Mouse (Mus musculus) forebrain, postnatal 0 days (tissue): ENCODE measurements around the gene Ccdc92b. TPM values are rescaled to one million over a fixed set of nuclear protein-coding genes. Genes with fewer than 3 reads are reported as not detected.

Experiments
- ATAC-seq: fragments of 200-750 bp; cut with Nextera tagmentation; 2 replicates; pipeline ENCODE4 v1.8.0; 2017; ENCODE audit warnings: mild to moderate bottlenecking, moderate library complexity
- DNase-seq: peaks from one replicate; pipeline ENCODE4 v3.0.0-alpha.2; 2015
- H3K27ac ChIP-seq: fragments of 300-500 bp; sonication (generic); 2 replicates; pipeline ENCODE4 v1.5.1; 2014; ENCODE audit warnings: low read depth, mild to moderate bottlenecking, antibody characterized with exemption, low read length, moderate library complexity, mixed read lengths
- H3K27me3 ChIP-seq: fragments of 300-500 bp; sonication (generic); 2 replicates; pipeline ENCODE4 v1.6.1; 2014; ENCODE audit warnings: mild to moderate bottlenecking, low read length, mixed read lengths; ENCODE audit not compliant: insufficient read depth
- H3K36me3 ChIP-seq: fragments of 300-500 bp; sonication (generic); 2 replicates; pipeline ENCODE4 v1.6.1; 2014; ENCODE audit warnings: mild to moderate bottlenecking, moderate library complexity; ENCODE audit not compliant: insufficient read depth
- H3K4me1 ChIP-seq: fragments of 300-500 bp; sonication (generic); 2 replicates; pipeline ENCODE4 v1.6.1; 2014; ENCODE audit warnings: antibody characterized with exemption; ENCODE audit not compliant: insufficient read depth
- H3K4me2 ChIP-seq: fragments of 300-500 bp; sonication (generic); 2 replicates; pipeline ENCODE4 v1.6.1; 2014; ENCODE audit warnings: low read depth, mild to moderate bottlenecking, moderate library complexity
- H3K4me3 ChIP-seq: fragments of 300-500 bp; sonication (generic); 2 replicates; pipeline ENCODE4 v1.5.1; 2014; ENCODE audit warnings: low read depth, low read length, mixed read lengths
- H3K9ac ChIP-seq: fragments of 300-500 bp; sonication (generic); 2 replicates; pipeline ENCODE4 v1.6.1; 2014; ENCODE audit warnings: mild to moderate bottlenecking
- H3K9me3 ChIP-seq: fragments of 300-500 bp; sonication (generic); 2 replicates; pipeline ENCODE4 v1.6.1; 2016; ENCODE audit warnings: low read length
- CTCF ChIP-seq: sonication (generic); IDR thresholded peaks from 2 replicates; pipeline ENCODE4 v1.5.1; 2016; ENCODE audit warnings: antibody characterized with exemption, control low read depth, low read depth
- WGBS: fragments of 180-500 bp; shearing (Covaris S2); extraction: QIAGEN DNeasy Blood & Tissue Kit; methylation state at CpG from one replicate; pipeline ENCODE4 v1.1.7; 2014; 5-methylcytosine and 5-hydroxymethylcytosine counted together
- polyA plus RNA-seq: library from polyadenylated mRNA; unstranded; fragments of >200 nt; fragmentation: Nextera tagmentation; extraction: Ambion mirVana; gene quantifications from 2 replicates; pipeline ENCODE4 v1.2.1, GENCODE M21; 2015
- total RNA-seq: library from RNA; depleted of rRNA; stranded (reverse); fragments of >200 nt; gene quantifications from 2 replicates; pipeline ENCODE4 v1.2.3, GENCODE M21; 2014; rRNA removed

The Ccdc92b gene
- 12.2 and 14.2 TPM in 2 replicates for total RNA-seq
- 4.0 and 4.1 TPM in 2 replicates for polyA plus RNA-seq

- WGBS = under 1% methylated on average over 52 of the region's 63 CpGs
- Histone ChIP-seq H3K36me3 (peaks cover 15% of the 10 kb centered on the region; the same call in 1 of the 2 replicates), H3K4me3 (peak within 1 kb of the TSS; percentile 80), H3K27me3 (peaks cover 8% of the 10 kb centered on the region; the same call in 1 of the 2 replicates), H3K9ac (peak within 1 kb of the TSS; percentile 81), H3K4me2 (peak within 1 kb of the TSS; percentile 76), H3K27ac (peak within 1 kb of the TSS; percentile 57; the same call in 1 of the 2 replicates), H3K4me1 (peaks cover 3% of the 10 kb centered on the region; the same call in 1 of the 2 replicates), H3K9me3 (no peaks in the 10 kb centered on the region)
- ATAC-seq (peak; percentile 87), DNase-seq (peak; percentile 80)
- TF ChIP-seq CTCF = 0 out of 2 replicates have a peak, but pooled peaks have one; percentile 11
Observed at GRCm38 (mm10) chr11:74619201-74619955, at the start of gene Ccdc92b. Gene Ccdc92b (plus strand): TSS chr11:74619605.

- H3K4me1 ChIP-seq = no peaks in the 10 kb centered on the region
- no peaks in the 10 kb centered on the region for H3K36me3 ChIP-seq
- ATAC-seq (no peak), DNase-seq (no peak)
- WGBS = 74% methylated on average over 6 of the region's 6 CpGs
- H3K27ac ChIP-seq = no peak overlapping the region
- H3K4me2 ChIP-seq = no peak overlapping the region
- TF ChIP-seq CTCF = no peak
- no peaks in the 10 kb centered on the region for H3K9me3 ChIP-seq
- H3K9ac ChIP-seq = no peak overlapping the region
- H3K4me3 ChIP-seq = no peak overlapping the region
- H3K27me3 ChIP-seq = no peaks in the 10 kb centered on the region
Observed at GRCm38 (mm10) chr11:74569735-74570134, 49.7 kb upstream of the Ccdc92b start.

GRCm38 (mm10) chr11:74572459-74573061 lies 46.8 kb upstream of the Ccdc92b start:
- H3K4me3 ChIP-seq = no peak overlapping the region
- 81% methylated on average over 6 of the region's 6 CpGs for WGBS
- H3K9me3 ChIP-seq = no peaks in the 10 kb centered on the region
- H3K4me1 ChIP-seq = no peaks in the 10 kb centered on the region
- H3K9ac ChIP-seq = no peak overlapping the region
- H3K4me2 ChIP-seq = no peak overlapping the region
- H3K27me3 ChIP-seq = no peaks in the 10 kb centered on the region
- TF ChIP-seq CTCF = no peak
- no peaks in the 10 kb centered on the region for H3K36me3 ChIP-seq
- DNase-seq (no peak), ATAC-seq (no peak)
- H3K27ac ChIP-seq = no peak overlapping the region

- ATAC-seq (no peak), DNase-seq (no peak)
- H3K4me3 ChIP-seq = no peak overlapping the region
- no peak for TF ChIP-seq CTCF
- H3K4me1 ChIP-seq = no peaks in the 10 kb centered on the region
- no peak overlapping the region for H3K9ac ChIP-seq
- no peaks in the 10 kb centered on the region for H3K9me3 ChIP-seq
- H3K36me3 ChIP-seq = no peaks in the 10 kb centered on the region
- H3K4me2 ChIP-seq = no peak overlapping the region
- no peaks in the 10 kb centered on the region for H3K27me3 ChIP-seq
- H3K27ac ChIP-seq = no peak overlapping the region
- 56% methylated on average over 4 of the region's 4 CpGs for WGBS
Observed at GRCm38 (mm10) chr11:74574768-74575434, 44.5 kb upstream of the Ccdc92b start.

- DNase-seq (no peak), ATAC-seq (no peak)
- no peak for TF ChIP-seq CTCF
- 46% methylated on average over 3 of the region's 3 CpGs for WGBS
- H3K4me2 ChIP-seq = no peak overlapping the region
- no peaks in the 10 kb centered on the region for H3K9me3 ChIP-seq
- no peaks in the 10 kb centered on the region for H3K27me3 ChIP-seq
- H3K4me1 ChIP-seq = no peaks in the 10 kb centered on the region
- no peak overlapping the region for H3K27ac ChIP-seq
- no peak overlapping the region for H3K9ac ChIP-seq
- H3K4me3 ChIP-seq = no peak overlapping the region
- H3K36me3 ChIP-seq = no peaks in the 10 kb centered on the region
Observed at GRCm38 (mm10) chr11:74575940-74576339, 43.5 kb upstream of the Ccdc92b start.

- TF ChIP-seq CTCF = no peak
- no peak overlapping the region for H3K27ac ChIP-seq
- H3K27me3 ChIP-seq = no peaks in the 10 kb centered on the region
- WGBS = 78% methylated on average over 3 of the region's 3 CpGs
- H3K4me2 ChIP-seq = no peak overlapping the region
- H3K36me3 ChIP-seq = no peaks in the 10 kb centered on the region
- DNase-seq = no peak
- H3K9me3 ChIP-seq = no peaks in the 10 kb centered on the region
- H3K4me1 ChIP-seq = no peaks in the 10 kb centered on the region
- ATAC-seq = no peak
- H3K9ac ChIP-seq = no peak overlapping the region
- no peak overlapping the region for H3K4me3 ChIP-seq
Observed at GRCm38 (mm10) chr11:74577068-74577467, 42.3 kb upstream of the Ccdc92b start.
